Mouse (Mus musculus): ENCODE data around the gene Psmb3. TPM values are rescaled to one million over a fixed set of nuclear protein-coding genes. Genes with fewer than 3 reads are reported as not detected.
A peak's percentile ranks its signal among the peaks of the same experiment; 100 is the strongest.

The Psmb3 gene
- total and polyA plus RNA-seq, 2 experiments from 2014 or later, result 449 to 473 TPM

GRCm38 (mm10) chr11:97711200-97711900 lies 8.2 kb downstream of the Psmb3 start:
- ATAC-seq (ENCODE audit: low FRiP score), result no peak
- 87% methylated on average over 13 of the region's 13 CpGs for WGBS

GRCm38 (mm10) chr11:97712286-97712685 lies 9.1 kb downstream of the Psmb3 start:
- TF ChIP-seq CTCF (IDR thresholded peaks at IDR 0.05), result no peak
- DNase-seq (ENCODE audit: low spot score) (no peak), ATAC-seq (ENCODE audit: low FRiP score) (no peak)
- Histone ChIP-seq H3K4me1 (ENCODE audit: insufficient read depth, low read length) (no peaks in the 10 kb centered on the region), H3K9me3 (ENCODE audit: low read length) (no peaks in the 10 kb centered on the region), H3K36me3 (ENCODE audit: insufficient read depth, low read length) (peaks cover 36% of the 10 kb centered on the region), H3K4me2 (ENCODE audit: low read depth, low read length, poor library complexity, severe bottlenecking) (no peak overlapping the region), H3K27ac (ENCODE audit: low read depth, low read length) (no peak overlapping the region), H3K9ac (replicated peaks; ENCODE audit: low read length, poor library complexity, severe bottlenecking) (no peak overlapping the region), H3K27me3 (ENCODE audit: insufficient read depth, low read length) (no peaks in the 10 kb centered on the region), H3K4me3 (ENCODE audit: low read depth, low read length) (no peak overlapping the region)
- 95% methylated on average over 15 of the region's 15 CpGs for WGBS

More at GRCm38 (mm10) chr11:97711200-97711900, 8.2 kb downstream of the Psmb3 start:
- DNase-seq (ENCODE audit: low spot score), result no peak
- H3K4me3 ChIP-seq (ENCODE audit: low read depth, low read length), result no peak overlapping the region
- no peaks in the 10 kb centered on the region for H3K9me3 ChIP-seq (ENCODE audit: low read length)
- H3K27ac ChIP-seq (ENCODE audit: low read depth, low read length), result no peak overlapping the region
- H3K36me3 ChIP-seq (ENCODE audit: insufficient read depth, low read length), result peaks cover 40% of the 10 kb centered on the region
- TF ChIP-seq CTCF (IDR thresholded peaks at IDR 0.05), result no peak
- no peak overlapping the region for H3K9ac ChIP-seq (replicated peaks; ENCODE audit: low read length, poor library complexity, severe bottlenecking)
- H3K4me2 ChIP-seq (ENCODE audit: low read depth, low read length, poor library complexity, severe bottlenecking), result no peak overlapping the region
- no peaks in the 10 kb centered on the region for H3K4me1 ChIP-seq (ENCODE audit: insufficient read depth, low read length)
- no peaks in the 10 kb centered on the region for H3K27me3 ChIP-seq (ENCODE audit: insufficient read depth, low read length)

GRCm38 (mm10) chr11:97713896-97714295 lies 10.7 kb downstream of the Psmb3 start:
- Histone ChIP-seq H3K27ac (ENCODE audit: low read depth, low read length) (peak overlapping the region; percentile 26; the same call in 1 of the 2 replicates), H3K36me3 (ENCODE audit: insufficient read depth, low read length) (peaks cover 47% of the 10 kb centered on the region)
- DNase-seq (ENCODE audit: low spot score), result no peak

GRCm38 (mm10) chr11:97714356-97714755 lies 11.2 kb downstream of the Psmb3 start:
- 96% methylated on average over 3 of the region's 3 CpGs for WGBS
- H3K9me3 ChIP-seq (ENCODE audit: low read length), result no peaks in the 10 kb centered on the region
- H3K36me3 ChIP-seq (ENCODE audit: insufficient read depth, low read length), result peaks cover 49% of the 10 kb centered on the region
- H3K27me3 ChIP-seq (ENCODE audit: insufficient read depth, low read length), result no peaks in the 10 kb centered on the region
- no peaks in the 10 kb centered on the region for H3K4me1 ChIP-seq (ENCODE audit: insufficient read depth, low read length)
- no peak overlapping the region for H3K4me3 ChIP-seq (ENCODE audit: low read depth, low read length)
- peak; percentile 55 for TF ChIP-seq CTCF (IDR thresholded peaks at IDR 0.05)
- no peak overlapping the region for H3K9ac ChIP-seq (replicated peaks; ENCODE audit: low read length, poor library complexity, severe bottlenecking)
- DNase-seq (ENCODE audit: low spot score) (no peak), ATAC-seq (ENCODE audit: low FRiP score) (no peak)
- peak overlapping the region; percentile 26; the same call in 1 of the 2 replicates for H3K27ac ChIP-seq (ENCODE audit: low read depth, low read length)
- H3K4me2 ChIP-seq (ENCODE audit: low read depth, low read length, poor library complexity, severe bottlenecking), result no peak overlapping the region

More at GRCm38 (mm10) chr11:97713896-97714295, 10.7 kb downstream of the Psmb3 start:
- Histone ChIP-seq H3K27me3 (ENCODE audit: insufficient read depth, low read length) (no peaks in the 10 kb centered on the region), H3K9ac (replicated peaks; ENCODE audit: low read length, poor library complexity, severe bottlenecking) (no peak overlapping the region), H3K4me2 (ENCODE audit: low read depth, low read length, poor library complexity, severe bottlenecking) (no peak overlapping the region), H3K4me1 (ENCODE audit: insufficient read depth, low read length) (no peaks in the 10 kb centered on the region), H3K9me3 (ENCODE audit: low read length) (no peaks in the 10 kb centered on the region), H3K4me3 (ENCODE audit: low read depth, low read length) (no peak overlapping the region)
- no peak for ATAC-seq (ENCODE audit: low FRiP score)
- no peak for TF ChIP-seq CTCF (IDR thresholded peaks at IDR 0.05)
- 83% methylated on average over 8 of the region's 8 CpGs for WGBS

GRCm38 (mm10) chr11:97714784-97715760 lies 11.9 kb downstream of the Psmb3 start:
- DNase-seq (ENCODE audit: low spot score), result no peak
- ATAC-seq (ENCODE audit: low FRiP score), result no peak
- H3K9me3 ChIP-seq (ENCODE audit: low read length), result no peaks in the 10 kb centered on the region
- TF ChIP-seq CTCF (IDR thresholded peaks at IDR 0.05), result no peak; the same call in 1 of the 2 replicates
- H3K9ac ChIP-seq (replicated peaks; ENCODE audit: low read length, poor library complexity, severe bottlenecking), result no peak overlapping the region
- 90% methylated on average over 14 of the region's 14 CpGs for WGBS
- H3K36me3 ChIP-seq (ENCODE audit: insufficient read depth, low read length), result peaks cover 56% of the 10 kb centered on the region
- no peaks in the 10 kb centered on the region for H3K4me1 ChIP-seq (ENCODE audit: insufficient read depth, low read length)
- H3K27ac ChIP-seq (ENCODE audit: low read depth, low read length), result no peak overlapping the region
- H3K4me2 ChIP-seq (ENCODE audit: low read depth, low read length, poor library complexity, severe bottlenecking), result no peak overlapping the region
- no peak overlapping the region for H3K4me3 ChIP-seq (ENCODE audit: low read depth, low read length)
- no peaks in the 10 kb centered on the region for H3K27me3 ChIP-seq (ENCODE audit: insufficient read depth, low read length)
